Mouse (Mus musculus): ENCODE data around the gene Kera. TPM values are rescaled to one million over a fixed set of nuclear protein-coding genes. Genes with fewer than 3 reads are reported as not detected.

The Kera gene
- total and polyA plus RNA-seq, 3 experiments: not detected

- no peak overlapping the region for H3K27ac ChIP-seq (ENCODE audit: control insufficient read depth, low read depth, low read length)
- no peaks in the 10 kb centered on the region for H3K36me3 ChIP-seq (ENCODE audit: control insufficient read depth in 1 of 2, insufficient read depth in 2 of 2, low read length in 2 of 2)
- no peaks in the 10 kb centered on the region for H3K27me3 ChIP-seq (ENCODE audit: control insufficient read depth in 1 of 2, insufficient read depth in 2 of 2, low read length in 2 of 2)
- H3K4me1 ChIP-seq (ENCODE audit: control insufficient read depth in 1 of 2, insufficient read depth in 2 of 2, low read length in 2 of 2): no peaks in the 10 kb centered on the region
- H3K4me3 ChIP-seq (ENCODE audit: control insufficient read depth in 1 of 2, insufficient read depth in 1 of 2, low read depth in 2 of 2, low read length in 2 of 2): no peak overlapping the region
- DNase-seq (ENCODE audit: low read depth, low spot score): no peak
- H3K9ac ChIP-seq (ENCODE audit: control insufficient read depth, low read depth, low read length, poor library complexity, severe bottlenecking): no peak overlapping the region
- no peaks in the 10 kb centered on the region for H3K79me2 ChIP-seq (ENCODE audit: control insufficient read depth, insufficient read depth, low read length, poor library complexity)
- TF ChIP-seq NELFE (IDR thresholded peaks at IDR 0.05; ENCODE audit: low read depth, low read length): no peak
- no peak for TF ChIP-seq GABPA (IDR thresholded peaks at IDR 0.05; ENCODE audit: low read depth, low read length)
- TF ChIP-seq JUND (IDR thresholded peaks at IDR 0.05; ENCODE audit: low read depth, low read length): no peak
- TF ChIP-seq KAT2A (conservative IDR thresholded peaks at IDR 0.05; ENCODE audit: low read depth, low read length): no peak
- TF ChIP-seq CHD2 (IDR thresholded peaks at IDR 0.05; ENCODE audit: low read length): no peak
- TF ChIP-seq HCFC1 (IDR thresholded peaks at IDR 0.05; ENCODE audit: low read depth, low read length): no peak
- no peak for TF ChIP-seq MAX (IDR thresholded peaks at IDR 0.05; ENCODE audit: low read length)
- TF ChIP-seq ZC3H11A (IDR thresholded peaks at IDR 0.05; ENCODE audit: low read depth, low read length): no peak
- TF ChIP-seq RAD21 (IDR thresholded peaks at IDR 0.05; ENCODE audit: low read depth, low read length): no peak
- no peak for TF ChIP-seq SMC3 (IDR thresholded peaks at IDR 0.05; ENCODE audit: low read depth, low read length)
- TF ChIP-seq CTCF (IDR thresholded peaks at IDR 0.05 in 2 of 3, conservative IDR thresholded peaks at IDR 0.05 in 1 of 3; ENCODE audit: control insufficient read depth in 1 of 3, insufficient read depth in 1 of 3, low read depth in 2 of 3, low read length in 3 of 3, poor library complexity in 1 of 3, severe bottlenecking in 1 of 3): no peak
- no peak for TF ChIP-seq ELF1 (IDR thresholded peaks at IDR 0.05; ENCODE audit: low read depth, low read length)
- TF ChIP-seq TAL1 (IDR thresholded peaks at IDR 0.05; ENCODE audit: low read length): no peak
- TF ChIP-seq UBTF (IDR thresholded peaks at IDR 0.05; ENCODE audit: borderline replicate concordance, insufficient read depth, low read depth, low read length): no peak
- TF ChIP-seq MAZ (IDR thresholded peaks at IDR 0.05; ENCODE audit: low read depth, low read length): no peak
- no peaks in the 10 kb centered on the region for H3K9me3 ChIP-seq (replicated peaks; ENCODE audit: insufficient read depth, low read length)
These were observed 19.9 kb downstream of the Kera start for GRCm38 (mm10) chr10:97626543-97626942.

GRCm38 (mm10) chr10:97631061-97631460, 24.4 kb downstream of the Kera start:
- no peaks in the 10 kb centered on the region for H3K27me3 ChIP-seq (ENCODE audit: control insufficient read depth in 1 of 2, insufficient read depth in 2 of 2, low read length in 2 of 2)
- H3K27ac ChIP-seq (ENCODE audit: control insufficient read depth, low read depth, low read length): no peak overlapping the region
- TF ChIP-seq NRF1 (IDR thresholded peaks at IDR 0.05; ENCODE audit: insufficient read depth, low read depth, low read length, poor library complexity, severe bottlenecking): no peak
- TF ChIP-seq E2F4 (IDR thresholded peaks at IDR 0.05; ENCODE audit: borderline replicate concordance, low read depth, low read length): no peak
- TF ChIP-seq UBTF (IDR thresholded peaks at IDR 0.05; ENCODE audit: borderline replicate concordance, insufficient read depth, low read depth, low read length): no peak
- no peak for TF ChIP-seq HCFC1 (IDR thresholded peaks at IDR 0.05; ENCODE audit: low read depth, low read length)
- TF ChIP-seq ZMIZ1 (IDR thresholded peaks at IDR 0.05; ENCODE audit: low read depth, low read length): no peak
- TF ChIP-seq POLR2AphosphoS5 (IDR thresholded peaks at IDR 0.05; ENCODE audit: borderline replicate concordance, low read depth, low read length): no peak
- no peak for TF ChIP-seq MYB (IDR thresholded peaks at IDR 0.05; ENCODE audit: low read depth, low read length)
- no peak for TF ChIP-seq ELF1 (IDR thresholded peaks at IDR 0.05; ENCODE audit: low read depth, low read length)
- TF ChIP-seq POLR2AphosphoS2 (IDR thresholded peaks at IDR 0.05; ENCODE audit: low read length): no peak
- no peak for TF ChIP-seq SMC3 (IDR thresholded peaks at IDR 0.05; ENCODE audit: low read depth, low read length)
- no peak for TF ChIP-seq ZC3H11A (IDR thresholded peaks at IDR 0.05; ENCODE audit: low read depth, low read length)
- TF ChIP-seq GABPA (IDR thresholded peaks at IDR 0.05; ENCODE audit: low read depth, low read length): no peak
- no peak for TF ChIP-seq BHLHE40 (IDR thresholded peaks at IDR 0.05; ENCODE audit: borderline replicate concordance, low read depth, low read length)
- no peak for TF ChIP-seq CTCF (IDR thresholded peaks at IDR 0.05 in 2 of 3, conservative IDR thresholded peaks at IDR 0.05 in 1 of 3; ENCODE audit: control insufficient read depth in 1 of 3, insufficient read depth in 1 of 3, low read depth in 2 of 3, low read length in 3 of 3, poor library complexity in 1 of 3, severe bottlenecking in 1 of 3)
- TF ChIP-seq ETS1 (IDR thresholded peaks at IDR 0.05; ENCODE audit: low read depth, low read length): no peak
- TF ChIP-seq MAFK (IDR thresholded peaks at IDR 0.05; ENCODE audit: borderline replicate concordance, low read depth, low read length): no peak
- no peak for TF ChIP-seq USF2 (IDR thresholded peaks at IDR 0.05; ENCODE audit: borderline replicate concordance in 1 of 2, insufficient read depth in 1 of 2, low read depth in 1 of 2, low read length in 2 of 2)

More at GRCm38 (mm10) chr10:97631061-97631460, 24.4 kb downstream of the Kera start:
- no peak overlapping the region for H3K9ac ChIP-seq (ENCODE audit: control insufficient read depth, low read depth, low read length, poor library complexity, severe bottlenecking)
- H3K4me1 ChIP-seq (ENCODE audit: control insufficient read depth in 1 of 2, insufficient read depth in 2 of 2, low read length in 2 of 2): no peaks in the 10 kb centered on the region
- no peak for DNase-seq (ENCODE audit: low read depth, low spot score)
- H3K79me2 ChIP-seq (ENCODE audit: control insufficient read depth, insufficient read depth, low read length, poor library complexity): no peaks in the 10 kb centered on the region
- no peaks in the 10 kb centered on the region for H3K36me3 ChIP-seq (ENCODE audit: control insufficient read depth in 1 of 2, insufficient read depth in 2 of 2, low read length in 2 of 2)
- no peaks in the 10 kb centered on the region for H3K9me3 ChIP-seq (replicated peaks; ENCODE audit: insufficient read depth, low read length)
- no peak overlapping the region for H3K4me3 ChIP-seq (ENCODE audit: control insufficient read depth in 1 of 2, insufficient read depth in 1 of 2, low read depth in 2 of 2, low read length in 2 of 2)

Data from MEL (cell line).